Mouse (Mus musculus) lung, embryonic 16.5 days (tissue): ENCODE measurements around the gene Pld2. TPM values are rescaled to one million over a fixed set of nuclear protein-coding genes. Genes with fewer than 3 reads are reported as not detected.

Experiments
- ATAC-seq: fragments of 200-750 bp; cut with Nextera tagmentation; 2 replicates; pipeline ENCODE4 v1.8.0; 2017; ENCODE audit warnings: low read depth, mild to moderate bottlenecking, moderate library complexity
- H3K27ac ChIP-seq: fragments of 300-500 bp; sonication (generic); 2 replicates; pipeline ENCODE4 v1.5.1; 2014; ENCODE audit warnings: mild to moderate bottlenecking, control low read depth, low read length
- H3K27me3 ChIP-seq: fragments of 300-500 bp; sonication (generic); 2 replicates; pipeline ENCODE4 v1.6.1; 2014; ENCODE audit warnings: low read depth, low read length, mixed read lengths; ENCODE audit not compliant: control insufficient read depth, insufficient read depth
- H3K36me3 ChIP-seq: fragments of 300-500 bp; sonication (generic); 2 replicates; pipeline ENCODE4 v1.6.1; 2014; ENCODE audit warnings: low read length; ENCODE audit not compliant: control insufficient read depth, insufficient read depth
- H3K4me1 ChIP-seq: fragments of 300-500 bp; sonication (generic); replicated peaks from 2 replicates; pipeline ENCODE4 v1.6.1; 2014; ENCODE audit warnings: low read length, mixed read lengths; ENCODE audit not compliant: control insufficient read depth, insufficient read depth
- H3K4me2 ChIP-seq: fragments of 300-500 bp; sonication (generic); 2 replicates; pipeline ENCODE4 v1.6.1; 2014; ENCODE audit warnings: low read depth, low read length, control low read depth
- H3K4me3 ChIP-seq: fragments of 300-500 bp; sonication (generic); 2 replicates; pipeline ENCODE4 v1.5.1; 2014; ENCODE audit warnings: mild to moderate bottlenecking, low read length, control low read depth
- H3K9ac ChIP-seq: fragments of 300-500 bp; sonication (generic); 2 replicates; pipeline ENCODE4 v1.6.1; 2014; ENCODE audit warnings: low read length, control low read depth
- H3K9me3 ChIP-seq: fragments of 300-500 bp; sonication (generic); 2 replicates; pipeline ENCODE4 v1.6.1; 2016; ENCODE audit warnings: low read length; ENCODE audit not compliant: control insufficient read depth
- WGBS: fragments of 180-500 bp; shearing (Covaris S2); extraction: QIAGEN DNeasy Blood & Tissue Kit; methylation state at CpG from one replicate; pipeline ENCODE4 v1.1.7; 2014; 5-methylcytosine and 5-hydroxymethylcytosine counted together
- polyA plus RNA-seq: library from polyadenylated mRNA; unstranded; fragments of >200 nt; fragmentation: Nextera tagmentation; extraction: Ambion mirVana; gene quantifications from 2 replicates; pipeline ENCODE4 v1.2.1, GENCODE M21; 2015

Gene Pld2
- polyA plus RNA-seq = 12.5 and 13.1 TPM in 2 replicates

DNA sequence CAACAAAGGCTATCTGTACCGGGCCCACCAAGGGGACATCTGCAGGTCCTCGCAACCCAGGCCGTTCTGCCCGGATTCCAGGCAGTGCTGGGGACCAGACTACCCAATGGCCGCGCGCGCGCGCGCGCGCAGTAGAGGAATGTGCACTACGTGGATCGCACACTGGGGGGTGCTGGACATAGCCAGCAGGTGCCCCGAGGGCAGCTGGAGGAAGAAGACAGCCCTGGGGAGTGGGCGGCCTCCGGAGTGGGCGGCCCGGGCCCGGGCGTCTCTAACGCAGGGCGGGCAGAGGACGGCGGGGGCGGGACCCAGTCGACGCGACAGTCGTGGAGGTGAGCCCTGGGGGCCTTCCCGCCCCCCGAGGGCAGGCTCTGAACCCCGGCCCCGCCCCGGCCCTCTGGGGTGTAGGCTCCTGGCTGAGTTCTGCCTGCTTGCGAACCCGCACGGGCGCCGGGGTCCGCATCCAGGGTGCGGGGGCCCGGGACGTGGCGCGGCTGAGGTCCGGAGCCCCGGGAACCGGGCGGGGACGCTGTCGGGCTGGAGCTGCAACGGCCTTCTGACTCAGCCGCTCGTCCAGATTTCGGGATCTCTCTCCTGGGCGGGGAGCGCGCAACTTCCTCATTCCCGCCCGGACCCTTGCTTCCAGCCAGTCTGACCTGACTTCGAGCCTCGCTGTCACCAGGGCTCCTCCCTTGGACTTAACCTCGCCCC lies at the start of gene Pld2:
Gene Pld2 (plus strand): TSS at position 188 of the 711 bp plus-strand sequence.
- ATAC-seq = peak; percentile 99

GRCm38 (mm10) chr11:70499566-70500475 lies 40.0 kb upstream of the Pld2 start:
- Histone ChIP-seq H3K4me2 (no peak overlapping the region), H3K4me3 (no peak overlapping the region), H3K9ac (no peak overlapping the region), H3K27me3 (no peaks in the 10 kb centered on the region), H3K27ac (no peak overlapping the region), H3K4me1 (no peaks in the 10 kb centered on the region), H3K9me3 (no peaks in the 10 kb centered on the region), H3K36me3 (no peaks in the 10 kb centered on the region)
- ATAC-seq = no peak
- 63% methylated on average over 14 of the region's 14 CpGs for WGBS

More for the DNA sequence above, at the start of gene Pld2:
- WGBS = under 1% methylated on average over 60 of the region's 65 CpGs
- peak within 1 kb of the TSS; percentile 68 for H3K4me2 ChIP-seq
- peak within 1 kb of the TSS; percentile 75 for H3K9ac ChIP-seq
- H3K4me3 ChIP-seq = peak within 1 kb of the TSS; percentile 74
- H3K9me3 ChIP-seq = no peaks in the 10 kb centered on the region
- peaks cover 7% of the 10 kb centered on the region; the same call in 1 of the 2 replicates for H3K4me1 ChIP-seq
- H3K27ac ChIP-seq = peak within 1 kb of the TSS; percentile 80
- no peaks in the 10 kb centered on the region for H3K27me3 ChIP-seq
- peaks cover 2% of the 10 kb centered on the region; the same call in 1 of the 2 replicates for H3K36me3 ChIP-seq

DNA sequence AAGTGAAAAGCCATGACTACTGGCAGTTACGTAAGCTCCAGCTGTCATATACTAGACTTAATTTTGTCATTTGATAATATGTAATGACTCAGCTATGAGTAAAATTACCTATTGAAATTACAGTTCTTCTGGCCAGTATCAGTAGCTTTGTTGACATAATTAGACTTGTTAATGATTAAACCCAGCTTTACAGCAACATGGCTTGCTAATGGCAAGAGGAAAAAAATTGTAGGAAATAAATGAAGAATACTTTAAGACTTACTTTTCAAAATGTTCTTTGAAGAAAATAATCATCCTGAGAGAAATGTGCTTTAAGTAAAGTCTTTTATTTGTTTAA lies 39.4 kb upstream of the Pld2 start:
- no peaks in the 10 kb centered on the region for H3K27me3 ChIP-seq
- H3K9ac ChIP-seq = no peak overlapping the region
- H3K27ac ChIP-seq = no peak overlapping the region
- no peak overlapping the region for H3K4me2 ChIP-seq
- H3K9me3 ChIP-seq = no peaks in the 10 kb centered on the region
- WGBS = 71% methylated on average over 1 of the region's 1 CpGs
- H3K4me3 ChIP-seq = no peak overlapping the region
- H3K4me1 ChIP-seq = no peaks in the 10 kb centered on the region
- no peaks in the 10 kb centered on the region for H3K36me3 ChIP-seq
- no peak for ATAC-seq

GRCm38 (mm10) chr11:70502018-70502417 lies 37.8 kb upstream of the Pld2 start:
- no peak for ATAC-seq
- H3K27me3 ChIP-seq = no peaks in the 10 kb centered on the region
- H3K4me3 ChIP-seq = no peak overlapping the region
- H3K9ac ChIP-seq = no peak overlapping the region
- H3K27ac ChIP-seq = no peak overlapping the region
- H3K4me2 ChIP-seq = no peak overlapping the region
- WGBS = 30% methylated on average over 3 of the region's 3 CpGs
- H3K36me3 ChIP-seq = no peaks in the 10 kb centered on the region
- no peaks in the 10 kb centered on the region for H3K4me1 ChIP-seq
- no peaks in the 10 kb centered on the region for H3K9me3 ChIP-seq

GRCm38 (mm10) chr11:70504970-70505369 lies 34.9 kb upstream of the Pld2 start, which contains the start of gene Tm4sf5:
Gene Tm4sf5, plus strand, starts transcription at chr11:70505244.
- no peak for ATAC-seq
- Histone ChIP-seq H3K4me1 (no peaks in the 10 kb centered on the region), H3K27me3 (no peaks in the 10 kb centered on the region; the same call in 1 of the 2 replicates), H3K27ac (no peak within 1 kb of the TSS), H3K36me3 (no peaks in the 10 kb centered on the region), H3K9me3 (no peaks in the 10 kb centered on the region), H3K4me3 (no peak within 1 kb of the TSS), H3K9ac (no peak within 1 kb of the TSS), H3K4me2 (no peak within 1 kb of the TSS)
- 44% methylated on average over 9 of the region's 9 CpGs for WGBS

DNA sequence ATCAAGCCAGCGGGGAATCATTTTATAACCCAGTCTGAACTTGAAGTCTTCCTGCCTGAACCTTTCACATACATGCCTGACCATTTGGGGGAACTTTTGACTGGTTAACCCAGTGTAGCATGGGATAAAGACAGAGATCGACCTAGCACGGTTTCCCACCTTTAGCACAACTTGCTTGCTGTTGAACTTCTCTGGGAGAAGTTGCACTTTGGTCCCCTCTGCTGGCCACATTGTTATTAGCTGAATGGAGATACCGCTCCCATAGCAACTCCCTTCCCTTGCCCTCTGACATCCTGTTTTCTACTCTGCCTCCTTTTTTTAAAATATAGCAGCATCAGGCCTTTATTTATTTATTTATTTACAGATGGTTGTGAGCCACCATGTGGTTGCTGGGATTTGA lies 33.5 kb upstream of the Pld2 start:
- ATAC-seq = peak; percentile 54; the same call in 1 of the 2 replicates
- no peak overlapping the region for H3K9ac ChIP-seq
- H3K4me1 ChIP-seq = no peaks in the 10 kb centered on the region
- H3K27me3 ChIP-seq = no peaks in the 10 kb centered on the region; the same call in 1 of the 2 replicates
- H3K9me3 ChIP-seq = no peaks in the 10 kb centered on the region
- WGBS = 12% methylated on average over 4 of the region's 4 CpGs
- peak overlapping the region; percentile 32; the same call in 1 of the 2 replicates for H3K4me2 ChIP-seq
- no peak overlapping the region for H3K4me3 ChIP-seq
- no peak overlapping the region for H3K27ac ChIP-seq
- H3K36me3 ChIP-seq = no peaks in the 10 kb centered on the region

- H3K27me3 ChIP-seq = no peaks in the 10 kb centered on the region; the same call in 1 of the 2 replicates
- H3K9ac ChIP-seq = no peak overlapping the region
- H3K9me3 ChIP-seq = no peaks in the 10 kb centered on the region
- H3K36me3 ChIP-seq = no peaks in the 10 kb centered on the region
- H3K4me3 ChIP-seq = no peak overlapping the region
- WGBS = 62% methylated on average over 7 of the region's 7 CpGs
- H3K4me2 ChIP-seq = no peak overlapping the region
- ATAC-seq = no peak
- H3K27ac ChIP-seq = no peak overlapping the region
- H3K4me1 ChIP-seq = no peaks in the 10 kb centered on the region
These were observed 32.8 kb upstream of the Pld2 start for GRCm38 (mm10) chr11:70506962-70507515.

DNA sequence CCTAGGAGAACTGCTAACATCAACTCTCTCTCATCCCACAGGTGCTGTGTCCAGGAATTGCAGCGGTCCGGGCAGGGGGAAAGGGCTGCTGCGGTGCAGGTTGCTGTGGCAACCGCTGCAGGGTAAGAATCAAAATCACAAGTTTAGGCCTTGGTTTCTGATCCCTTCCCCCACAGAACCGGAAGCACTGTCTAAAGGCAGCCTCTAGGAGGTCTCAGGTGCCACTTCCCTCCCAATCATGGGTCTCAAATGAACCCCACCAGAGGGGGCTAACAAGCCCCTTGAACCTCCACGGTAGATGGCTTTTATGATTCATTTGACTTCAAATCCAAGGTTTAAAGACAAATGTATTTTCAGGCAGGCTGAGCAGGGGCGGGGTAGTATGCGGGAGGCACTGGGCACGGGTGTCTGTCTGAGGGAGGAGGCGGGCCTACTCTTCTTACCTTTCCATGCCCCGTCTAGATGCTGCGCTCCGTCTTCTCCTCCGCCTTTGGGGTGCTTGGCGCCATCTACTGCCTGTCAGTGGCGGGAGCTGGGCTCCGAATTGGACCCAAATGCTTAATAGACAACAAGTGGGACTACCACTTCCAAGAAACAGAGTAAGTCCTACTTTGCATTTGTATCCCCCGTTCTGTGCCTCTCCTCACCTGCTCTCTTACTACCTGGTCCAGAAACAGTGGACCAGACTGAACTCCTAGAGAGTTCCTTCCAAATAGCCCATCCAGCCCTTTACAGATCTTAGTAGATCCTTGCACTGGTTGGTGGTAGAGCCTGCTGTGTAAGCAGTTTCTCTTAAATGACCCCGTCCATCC lies 29.9 kb upstream of the Pld2 start:
- H3K9ac ChIP-seq = no peak overlapping the region
- H3K4me2 ChIP-seq = peak overlapping the region; percentile 34; the same call in 1 of the 2 replicates

More for the DNA sequence above, 29.9 kb upstream of the Pld2 start:
- no peak overlapping the region for H3K4me3 ChIP-seq
- no peak overlapping the region for H3K27ac ChIP-seq
- no peak for ATAC-seq
- no peaks in the 10 kb centered on the region for H3K36me3 ChIP-seq
- WGBS = 10% methylated on average over 19 of the region's 19 CpGs
- no peaks in the 10 kb centered on the region for H3K9me3 ChIP-seq
- H3K4me1 ChIP-seq = no peaks in the 10 kb centered on the region
- H3K27me3 ChIP-seq = no peaks in the 10 kb centered on the region; the same call in 1 of the 2 replicates
